Mouse (Mus musculus): ENCODE data around the gene Enpp1.

GRCm38 (mm10) chr10:24591741-24592140 is 120.2 kb downstream of the Enpp1 start:
- no peak for TF ChIP-seq POLR2A (IDR thresholded peaks at IDR 0.05; ENCODE audit: low read depth, low read length)
- TF ChIP-seq CTCF (IDR thresholded peaks at IDR 0.05; ENCODE audit: borderline replicate concordance, insufficient read depth, low read length), result no peak

Data from embryonic fibroblast, embryonic 13.5 days (primary cell).